Mouse (Mus musculus) left cerebral cortex, postnatal 25 days (tissue): ENCODE measurements around the gene Naaladl1. TPM values are rescaled to one million over a fixed set of nuclear protein-coding genes. Genes with fewer than 3 reads are reported as not detected.
"Not testable (repeated sequence)": the region's sequence is repeated elsewhere in the genome, so short reads cannot be mapped to it uniquely, and the experiment has no call there.

ENCODE experiments used
- DNase-seq, 2 experiments: peaks; one replicate each; pipeline ENCODE4 v3.0.0; 2022; ENCODE audit warnings: low spot score in 2 of 2, mixed read lengths in 1 of 2
- intact Hi-C: fragments of 180-260 bp; cut with DNase I; formaldehyde crosslinking; loops from one replicate; pipeline ENCODE4 v1.15.1; 2025
- total RNA-seq, 2 experiments: library from RNA; stranded (reverse); gene quantifications; 2 replicates each; pipeline ENCODE4 v1.2.3; 2021

Naaladl1 gene
- total RNA-seq, 2 experiments from 2014 or later = 0.21 TPM; not detected in 1

DNA sequence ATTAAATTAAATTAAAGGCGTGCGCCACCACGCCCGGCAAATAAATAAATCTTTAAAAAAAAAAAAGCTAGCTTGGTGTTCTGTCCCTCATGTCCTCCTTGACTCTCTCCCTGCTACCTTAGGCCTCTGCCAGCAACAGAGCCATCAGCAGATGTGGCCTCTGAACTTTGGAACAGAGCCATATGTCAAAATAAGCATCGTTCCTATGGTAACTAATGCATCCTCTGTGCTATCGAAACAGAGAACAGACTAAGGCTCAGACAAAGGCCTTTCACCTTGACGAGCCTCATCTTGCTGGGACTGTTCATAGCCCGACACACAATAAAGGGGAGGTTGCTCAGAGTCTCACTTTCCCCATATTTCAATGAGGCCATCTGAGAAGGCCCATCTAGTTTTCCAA lies 17.7 kb downstream of the Naaladl1 start:
- intact Hi-C loops = no loop called here

DNA sequence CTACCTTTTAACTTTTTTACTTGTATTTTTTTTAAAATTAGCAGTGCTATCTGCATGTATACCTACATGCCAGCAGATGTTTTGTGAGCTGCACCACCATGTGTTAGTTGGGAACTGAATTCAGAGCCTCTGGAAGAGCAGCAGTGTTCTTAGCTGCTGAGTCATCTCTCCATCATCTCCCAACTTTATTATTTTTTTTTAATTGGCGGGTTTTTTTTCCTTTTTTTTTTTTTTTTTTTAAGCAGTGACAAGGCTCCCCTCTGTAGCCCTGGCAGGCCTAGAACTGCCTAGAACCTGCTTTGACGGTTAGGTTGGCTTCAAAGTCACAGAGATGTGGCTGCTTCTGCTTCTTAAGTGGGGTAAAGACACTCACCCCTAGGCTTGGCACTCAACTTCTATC lies 19.3 kb downstream of the Naaladl1 start:
- intact Hi-C loops = no loop called here
- no peak for DNase-seq

More for the DNA sequence above, 17.7 kb downstream of the Naaladl1 start:
- DNase-seq = no peak

DNA sequence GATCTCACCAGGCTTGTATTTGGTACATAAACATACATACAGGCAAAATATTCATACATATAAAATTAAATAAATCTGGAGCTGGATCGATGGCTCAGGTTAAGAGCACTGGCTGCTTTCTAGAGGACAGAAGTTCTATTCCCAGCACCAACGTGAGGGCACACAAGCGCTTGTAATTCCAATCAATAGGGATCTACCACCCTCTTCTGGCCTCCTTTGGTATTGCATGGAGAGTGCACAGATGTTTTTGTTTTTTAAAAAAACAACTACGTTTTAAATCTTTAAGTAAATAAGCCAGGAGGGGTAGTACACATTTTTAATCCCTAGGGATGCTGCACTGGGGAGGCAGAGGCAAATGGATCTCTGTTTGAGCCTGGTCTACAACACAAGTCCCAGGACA lies 20.7 kb downstream of the Naaladl1 start:
- intact Hi-C loops = no loop called here
- DNase-seq = peak in 1 of 2 experiments; percentile 30

DNA sequence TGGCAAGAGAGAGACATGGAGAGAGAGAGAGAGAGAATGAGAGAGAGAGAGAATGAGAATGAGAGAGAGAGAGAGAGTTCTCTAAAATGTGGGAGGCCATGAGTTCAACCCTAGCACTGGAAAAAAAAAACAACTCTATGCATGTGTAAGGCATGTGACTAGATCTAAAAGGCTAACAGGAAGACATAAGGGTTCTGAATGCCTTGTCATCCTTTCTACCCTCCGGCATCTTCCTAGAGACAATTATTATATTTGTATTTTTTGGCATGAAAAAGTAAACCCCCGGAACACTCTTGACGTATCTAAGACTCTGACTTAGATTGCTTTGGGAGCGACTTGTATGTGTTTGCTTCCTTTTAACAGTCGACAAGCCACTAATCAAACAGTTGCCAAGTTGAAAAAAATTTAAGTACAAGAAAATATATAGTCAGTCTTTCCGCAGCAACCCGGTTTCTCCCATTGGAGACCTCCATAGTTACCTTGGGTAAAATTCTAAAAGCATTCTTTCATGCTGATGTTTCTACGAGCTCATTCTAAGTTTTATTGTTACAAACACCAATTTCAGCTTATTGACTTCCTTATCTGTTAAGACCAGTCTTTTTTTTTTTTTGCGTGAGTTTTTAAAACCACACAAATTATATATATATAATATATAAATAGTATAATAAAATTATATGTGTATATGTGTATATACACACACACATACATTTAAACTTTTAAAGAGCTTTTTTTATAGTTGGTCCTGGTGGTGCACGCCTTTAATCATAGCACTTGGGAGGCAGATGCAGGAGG lies 21.4 kb downstream of the Naaladl1 start:
- intact Hi-C loops = no loop called here
- no peak for DNase-seq

DNA sequence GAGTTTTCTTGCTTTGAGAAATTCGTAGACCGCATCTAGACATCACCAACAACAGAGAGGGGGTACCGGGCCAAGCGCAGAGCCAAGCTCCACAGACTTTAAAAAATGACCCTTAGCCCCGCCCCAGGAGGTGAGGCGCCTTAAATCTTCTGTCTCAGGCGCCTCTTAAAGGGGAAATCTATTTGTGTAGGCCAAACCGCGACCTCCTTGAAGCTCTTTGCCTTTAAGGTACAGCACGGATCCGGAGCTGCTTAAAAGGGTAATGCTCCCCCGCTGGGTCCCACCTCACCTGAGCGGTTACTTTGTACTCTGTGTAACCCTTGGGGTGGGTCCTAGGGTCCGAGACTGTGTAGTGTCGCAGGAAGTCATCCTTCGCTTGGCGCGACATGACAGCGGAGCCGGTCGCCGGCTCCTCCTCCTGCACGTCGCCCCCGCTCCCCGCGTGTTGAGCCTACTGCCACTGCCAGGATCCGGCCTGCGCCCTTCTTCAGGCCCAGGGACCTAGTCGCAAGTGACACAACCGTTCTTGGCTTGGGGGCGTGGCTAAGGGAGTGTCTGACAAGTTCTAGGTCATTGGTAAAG lies 22.3 kb downstream of the Naaladl1 start, which contains the start of gene Snx15:
TSS of gene Snx15 (minus strand) at position 545 of the 582 bp plus-strand sequence.
- intact Hi-C loops = no loop called here
- DNase-seq = peak; percentile 96 to 98

DNA sequence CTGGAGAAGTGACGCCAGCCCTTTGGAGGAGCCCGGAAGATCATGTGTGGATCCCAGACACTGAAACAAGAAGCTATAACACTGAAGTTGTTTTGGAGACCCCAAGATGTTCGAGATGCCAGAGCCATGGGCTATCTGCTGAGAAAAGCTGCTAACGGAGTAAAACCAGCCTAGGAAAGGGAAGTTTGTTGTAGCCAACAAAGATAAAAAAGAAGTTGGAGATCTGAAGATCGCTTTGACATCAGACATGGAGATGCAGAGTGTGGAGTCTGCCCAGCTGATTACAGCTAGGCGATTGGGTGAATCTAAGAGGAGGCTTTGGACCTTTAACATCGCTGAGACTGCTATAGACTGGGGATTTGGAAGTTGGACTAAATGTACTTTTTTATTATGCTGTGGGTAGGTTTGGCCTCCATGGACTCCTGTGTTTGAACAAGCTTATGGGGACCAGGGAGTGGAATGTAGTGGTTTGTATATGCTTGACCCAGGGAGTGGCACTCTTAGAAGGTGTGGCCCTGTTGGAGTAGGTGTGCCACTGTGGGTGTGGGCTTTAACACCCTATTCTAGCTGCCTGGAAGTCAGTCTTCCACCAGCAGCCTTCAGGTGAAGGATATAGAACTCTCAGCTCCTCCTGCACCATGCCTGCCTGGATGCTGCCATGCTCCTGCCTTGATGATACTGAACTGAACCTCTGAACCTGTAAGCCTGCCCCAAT lies 25.0 kb downstream of the Naaladl1 start:
- DNase-seq, intact Hi-C loops: not testable (repeated sequence)

DNA sequence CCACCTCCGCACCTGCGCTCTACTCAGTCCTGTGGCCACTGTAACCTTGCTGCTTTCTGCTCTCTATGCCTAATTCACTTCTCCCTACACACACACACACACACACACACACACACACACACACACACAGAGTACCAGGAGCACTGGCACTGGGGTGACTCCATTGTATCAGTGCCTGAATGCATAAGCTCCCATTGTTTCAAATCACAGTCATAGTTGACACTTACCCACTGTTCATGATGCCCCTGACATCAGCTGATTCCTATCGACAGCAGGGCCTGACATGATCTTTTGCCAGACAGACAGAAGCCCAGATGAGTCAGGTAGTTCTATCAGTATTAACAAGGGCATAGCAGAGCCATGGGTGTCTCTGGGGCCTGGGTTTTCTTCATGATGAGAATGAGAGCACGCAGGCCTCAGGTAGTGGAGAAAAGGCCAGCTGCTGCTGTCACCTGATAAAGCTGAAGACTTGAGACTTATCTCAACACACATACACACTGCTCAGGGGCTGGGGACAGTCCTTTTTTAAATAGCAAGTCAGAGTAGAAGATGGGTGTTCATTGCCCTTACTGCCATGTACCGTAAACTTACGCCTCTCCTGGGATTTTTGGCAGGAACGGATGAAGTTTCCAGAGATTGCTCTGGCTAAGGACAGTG lies 26.7 kb downstream of the Naaladl1 start:
- no peak for DNase-seq
- intact Hi-C loops = no loop called here

DNA sequence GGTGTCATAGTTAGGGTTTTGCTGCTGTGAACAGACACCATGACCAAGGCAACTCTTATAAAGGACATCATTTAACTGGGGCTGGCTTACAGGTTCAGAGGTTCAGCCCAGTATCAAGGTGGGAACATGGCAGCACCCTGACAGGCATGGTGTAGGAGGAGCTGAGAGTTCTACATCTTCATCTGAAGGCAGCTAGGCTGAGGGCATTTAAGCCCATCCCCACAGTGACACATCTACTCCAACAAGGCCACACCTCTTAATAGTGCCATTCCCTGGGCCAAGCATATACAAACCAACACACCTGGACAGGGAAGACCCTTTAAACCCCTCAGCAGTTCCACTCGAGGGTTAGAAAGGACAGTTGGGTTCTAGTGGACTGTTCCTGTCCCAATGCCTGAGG lies 27.6 kb downstream of the Naaladl1 start:
- intact Hi-C loops = not testable (repeated sequence)

DNA sequence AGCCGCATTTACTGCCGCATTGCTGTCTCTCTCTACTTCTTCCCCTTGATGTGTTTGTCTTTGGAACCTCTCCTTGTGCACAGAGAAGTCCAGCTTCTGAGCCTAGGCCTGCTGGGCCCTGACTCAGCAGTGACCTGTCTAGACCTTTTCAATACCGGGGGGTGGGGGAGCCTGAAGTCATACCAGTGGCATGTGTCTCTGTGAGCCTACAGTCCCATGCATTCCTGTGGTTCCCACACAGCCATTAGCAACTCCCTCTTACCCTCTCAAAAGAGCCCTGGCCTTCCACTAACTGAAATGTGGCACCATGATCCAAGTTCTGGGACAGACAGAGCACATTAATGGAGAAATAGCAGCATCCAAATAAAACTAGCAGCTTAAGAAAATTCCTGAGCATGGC lies 30.8 kb downstream of the Naaladl1 start:
- DNase-seq = no peak
- intact Hi-C loops = no loop called here

More for the DNA sequence above, 27.6 kb downstream of the Naaladl1 start:
- not testable (repeated sequence) for DNase-seq

DNA sequence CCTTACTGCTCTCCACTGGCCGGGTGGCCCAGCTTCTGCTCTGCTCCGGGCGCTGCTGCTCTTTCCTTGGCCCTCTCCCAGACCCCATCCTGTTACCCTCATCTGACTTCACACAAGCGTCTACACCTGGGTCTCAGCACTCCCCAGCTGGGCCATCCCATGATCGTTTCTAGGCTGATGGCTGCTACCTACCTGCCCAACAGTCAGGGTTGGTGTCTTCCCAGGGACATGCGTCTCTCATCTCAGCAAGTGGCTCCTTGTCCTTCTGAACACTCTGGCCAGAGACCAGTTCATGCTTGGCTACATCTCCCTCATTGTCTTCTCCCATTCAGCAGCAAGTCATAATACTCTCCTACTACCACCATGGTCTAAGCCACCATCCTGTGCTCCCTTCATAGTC lies 34.1 kb downstream of the Naaladl1 start:
- intact Hi-C loops = loop anchor here (5.0 kb wide), 1 partner anchor 193 kb away; the partner anchor contains the start of gene Men1
- no peak for DNase-seq

DNA sequence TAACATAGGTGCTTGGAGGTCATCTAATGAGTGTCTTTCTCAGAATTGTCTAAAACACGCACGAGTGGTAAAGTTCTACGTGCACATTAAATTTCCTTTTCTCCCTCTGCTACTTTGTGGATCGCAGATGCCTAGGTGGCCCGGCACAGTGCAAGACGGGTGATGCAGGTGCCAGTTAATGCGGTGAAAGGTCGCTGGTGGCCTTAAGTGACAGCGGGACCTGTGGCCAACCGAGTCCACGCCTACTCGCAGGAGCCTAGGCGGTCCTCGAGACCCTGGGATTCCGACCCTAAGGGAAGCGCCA lies 34.7 kb downstream of the Naaladl1 start:
- intact Hi-C loops = loop anchor here (5.0 kb wide), 1 partner anchor 192 kb away; the partner anchor contains the start of gene Men1
- no peak for DNase-seq

DNA sequence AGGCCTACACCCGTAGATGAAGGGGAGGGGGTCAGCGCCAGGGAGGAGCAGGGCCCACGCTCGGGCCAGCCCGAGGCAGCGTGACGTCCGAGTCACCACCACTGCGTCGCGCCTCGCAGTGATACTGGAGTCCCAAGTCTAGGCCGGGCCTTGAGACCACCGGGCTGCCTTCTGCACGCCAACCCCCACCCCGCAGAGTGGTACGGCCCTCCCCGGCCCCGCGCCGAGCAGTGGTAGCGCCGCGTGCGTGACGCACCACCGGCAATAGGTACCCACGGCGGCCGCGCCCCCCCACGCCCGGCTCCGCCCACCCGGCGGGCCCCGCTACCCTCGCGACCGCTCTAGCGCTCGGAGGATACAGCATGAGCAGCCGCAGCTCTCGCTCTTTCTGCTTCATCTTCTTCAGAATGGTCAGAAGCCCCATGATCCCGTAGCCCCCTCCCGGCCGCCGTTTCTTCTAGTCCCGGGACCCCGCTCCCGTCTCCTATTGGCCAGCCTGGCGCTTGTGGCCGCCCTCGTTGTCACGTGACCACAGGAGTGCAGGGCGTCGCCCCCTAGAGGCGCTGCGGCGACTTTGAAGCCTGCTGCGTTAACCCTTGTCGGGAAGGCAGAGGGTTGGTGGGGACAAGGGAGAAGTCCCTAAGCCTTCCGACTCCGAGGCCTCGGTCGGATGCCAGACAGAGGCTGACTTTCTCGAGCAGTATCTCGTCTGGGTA lies 35.3 kb downstream of the Naaladl1 start, which contains the start of gene Batf2:
TSS of gene Batf2 (plus strand) at position 306 of the 716 bp plus-strand sequence.
- peak; percentile 93 to 95 for DNase-seq
- intact Hi-C loops = loop anchor here (1.0 to 5.0 kb wide), 2 partner anchors 95 to 191 kb away; partner anchors contain the start of gene Men1

DNA sequence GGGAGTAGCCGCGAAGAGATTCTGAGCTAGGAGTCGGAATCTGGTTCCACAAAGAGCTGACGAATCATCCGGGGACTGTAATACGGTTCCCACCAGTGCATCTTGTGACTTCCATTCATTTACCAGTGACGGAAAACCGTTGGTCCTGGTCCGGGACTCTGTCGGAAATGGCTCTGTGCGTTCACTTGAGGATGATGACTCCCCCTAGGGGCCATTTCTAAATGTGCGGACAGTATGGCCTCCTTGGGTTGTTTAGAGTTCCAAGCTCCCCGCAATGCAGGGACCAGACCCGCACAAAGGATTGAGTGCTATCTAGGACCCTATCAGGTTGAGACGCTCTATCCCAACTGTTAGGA lies 35.8 kb downstream of the Naaladl1 start, which contains the start of gene Arl2:
TSS of gene Arl2 (minus strand) at position 155 of the 356 bp plus-strand sequence.
- peak; percentile 83 to 92 for DNase-seq
- intact Hi-C loops = loop anchor here (1.0 to 5.0 kb wide), 2 partner anchors 95 to 191 kb away; partner anchors contain the start of gene Men1

DNA sequence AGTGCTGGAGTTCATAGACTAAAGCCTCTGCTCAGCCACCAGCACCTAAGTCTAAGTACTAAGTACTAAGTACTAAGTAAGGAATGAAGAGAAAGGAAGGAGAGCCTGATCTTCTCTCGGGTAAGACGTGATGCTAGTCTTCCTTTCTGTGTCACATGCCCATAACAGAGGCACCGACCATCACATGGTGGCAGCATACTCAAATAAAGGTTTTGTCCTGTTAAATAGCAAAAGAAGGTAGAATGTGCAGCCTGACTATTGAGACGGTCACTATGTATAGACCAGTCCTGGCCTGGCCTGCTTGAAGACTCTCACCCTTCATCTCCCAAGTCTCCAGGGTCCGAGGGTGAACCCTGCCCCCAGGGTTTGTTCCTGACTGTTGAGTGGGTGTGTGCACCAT lies 39.3 kb downstream of the Naaladl1 start:
- DNase-seq = no peak
- intact Hi-C loops = loop anchor here (5.0 kb wide), 1 partner anchor 187 kb away; the partner anchor contains the start of gene Men1

DNA sequence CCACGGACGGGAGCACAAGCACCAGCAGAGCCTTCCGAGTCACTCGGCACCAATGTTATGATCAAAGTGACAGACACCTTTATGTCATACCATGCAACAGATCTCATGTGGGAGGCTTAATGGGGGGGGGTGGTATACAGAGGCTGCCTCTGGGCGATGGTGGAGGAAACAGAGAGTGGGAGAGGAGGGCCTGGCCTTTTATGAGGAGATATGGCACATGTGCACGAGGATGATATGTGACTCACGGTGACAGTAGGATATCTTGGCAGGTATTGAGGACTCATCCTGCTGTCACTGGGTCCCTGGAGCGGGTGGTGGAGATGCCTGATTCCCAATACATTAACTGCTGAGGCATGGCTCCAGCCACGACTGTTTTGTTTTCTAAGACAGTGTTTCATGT lies 49.6 kb downstream of the Naaladl1 start:
- intact Hi-C loops = no loop called here
- no peak for DNase-seq

DNA sequence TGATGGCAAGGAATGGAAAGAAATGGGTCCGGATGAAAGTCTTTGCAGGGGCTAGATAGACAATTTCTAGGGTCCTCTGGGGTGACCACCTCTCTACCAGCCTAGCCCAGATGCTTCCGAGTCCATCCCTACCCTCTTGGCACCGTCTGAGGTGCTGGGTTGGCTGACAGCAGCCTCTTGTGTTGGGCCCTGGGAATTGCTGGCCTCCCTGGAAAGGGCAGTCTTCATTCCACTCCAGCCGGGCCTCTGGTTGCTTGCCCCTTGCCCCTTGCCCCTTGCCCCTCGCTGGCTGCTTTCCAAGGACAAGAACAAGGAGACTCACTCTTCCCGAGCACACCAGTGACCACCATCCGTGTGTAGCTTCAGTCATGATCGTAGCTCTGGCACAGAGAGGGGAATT lies 50.8 kb downstream of the Naaladl1 start:
- intact Hi-C loops = no loop called here
- no peak for DNase-seq

DNA sequence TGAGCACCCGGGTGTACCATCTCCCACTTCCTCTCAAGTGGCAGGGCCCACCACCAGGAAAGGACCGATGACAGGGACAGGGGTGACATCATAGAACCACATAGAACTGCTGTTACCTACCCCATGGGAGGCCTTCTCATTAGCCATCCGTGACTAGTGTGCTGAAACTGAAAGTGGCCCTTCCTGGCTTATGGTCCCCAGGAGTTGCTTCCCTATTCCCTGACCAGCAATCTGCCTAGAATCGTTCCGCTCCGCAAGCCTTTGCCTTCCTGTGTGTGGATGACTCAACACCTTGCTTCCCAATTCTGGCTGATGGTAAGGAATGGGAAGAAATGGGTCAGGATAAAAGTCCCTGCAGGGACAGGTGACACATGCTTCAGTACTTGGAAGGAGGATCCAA lies 51.6 kb downstream of the Naaladl1 start:
- DNase-seq = peak in 1 of 2 experiments; percentile 30
- intact Hi-C loops = no loop called here

DNA sequence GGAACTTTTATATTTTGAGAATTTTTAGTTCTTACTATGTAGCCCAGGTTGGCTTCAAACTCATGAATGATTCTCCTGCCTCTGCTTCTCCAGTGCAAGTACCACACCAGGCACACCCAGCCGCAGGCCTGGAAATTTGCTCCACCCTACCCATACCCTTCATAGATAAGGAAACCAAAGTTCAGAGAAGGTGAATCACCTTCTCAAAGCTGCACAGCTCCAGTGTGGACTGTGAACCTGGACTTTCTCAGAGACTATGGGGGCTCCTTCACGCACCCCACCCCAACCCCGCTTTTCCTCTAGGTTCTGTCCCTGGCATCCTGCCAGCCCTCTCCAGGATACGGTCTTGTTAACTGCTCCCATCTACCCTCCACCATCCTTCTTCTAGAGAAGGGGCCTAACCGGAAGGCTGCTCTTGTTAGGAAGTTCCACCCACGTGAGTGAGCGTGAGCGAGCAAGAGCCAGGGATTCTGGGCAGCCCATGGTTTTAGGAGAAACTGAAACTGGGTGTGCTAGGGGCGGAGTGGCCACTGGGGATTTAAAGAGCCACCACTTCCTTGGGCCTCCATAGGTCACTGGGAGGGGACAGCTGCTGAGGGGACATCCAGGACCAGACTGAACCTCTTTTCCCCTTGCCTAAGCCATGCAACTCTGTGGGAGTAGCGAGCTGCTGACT lies 58.4 kb downstream of the Naaladl1 start:
- intact Hi-C loops = no loop called here
- DNase-seq = peak in 1 of 2 experiments; percentile 14
